Mouse (Mus musculus) C2C12 (cell line): Measurements from ENCODE around the gene B4galnt4.

Experiments
- CEBPB ChIP-seq: IDR thresholded peaks from one replicate; pipeline ENCODE4 v1.6.1; 2011; ENCODE audit warnings: low read depth, mild to moderate bottlenecking, control low read depth, moderate library complexity
- CTCF ChIP-seq: IDR thresholded peaks from one replicate; pipeline ENCODE4 v1.5.1; 2011; ENCODE audit not compliant: control insufficient read depth, insufficient read depth, insufficient read length
- MYOD1 ChIP-seq: IDR thresholded peaks from one replicate; pipeline ENCODE4 v1.6.1; 2011; ENCODE audit warnings: low read depth; ENCODE audit not compliant: control insufficient read depth, insufficient read length
- MYOG ChIP-seq: IDR thresholded peaks from one replicate; pipeline ENCODE4 v1.6.1; 2011; ENCODE audit not compliant: control insufficient read depth, insufficient read length; ENCODE audit errors: extremely low read depth
- USF1 ChIP-seq: IDR thresholded peaks from one replicate; pipeline ENCODE4 v1.6.1; 2011; ENCODE audit warnings: low read depth, mild to moderate bottlenecking, control low read depth, moderate library complexity

DNA sequence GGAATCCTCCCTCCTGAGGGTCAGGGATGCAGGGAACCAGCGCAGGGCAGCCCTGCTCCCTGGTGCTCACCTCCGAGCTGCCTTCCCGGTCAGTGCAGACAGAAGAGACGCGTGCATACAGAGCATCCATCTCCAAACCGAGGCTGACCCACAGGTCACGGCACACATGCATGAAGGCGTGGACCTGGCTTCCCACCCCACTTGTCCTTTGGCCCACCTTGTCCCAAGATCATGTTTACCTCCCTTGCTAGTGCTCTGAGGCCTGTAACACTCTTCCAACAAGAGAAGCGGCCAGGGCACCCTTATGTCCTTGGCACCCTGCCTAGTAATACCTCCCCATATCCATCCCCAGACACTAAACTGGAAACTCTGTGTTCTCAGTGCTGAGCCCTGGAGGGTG is 55.0 kb downstream of the B4galnt4 start:
- TF ChIP-seq CTCF (no peak), MYOG (no peak), MYOD1 (no peak), CEBPB (no peak), USF1 (no peak)
